Mouse (Mus musculus): ENCODE results near the gene Maip1. TPM values are rescaled to one million over a fixed set of nuclear protein-coding genes. Genes with fewer than 3 reads are reported as not detected.

Maip1 gene
- polyA plus RNA-seq, 1 experiment from 2014 or later, result 14.6 TPM

- Histone ChIP-seq H3K27ac (replicated peaks in 1 of 2; ENCODE audit: control insufficient read depth in 1 of 2, insufficient read depth in 1 of 2, low read depth in 2 of 2, low read length in 2 of 2) (peak within 1 kb of the TSS; percentile 62 to 78), H3K4me2 (ENCODE audit: low read length) (peak within 1 kb of the TSS; percentile 93), H3K27me3 (ENCODE audit: control insufficient read depth, insufficient read depth, low read length) (no peaks in the 10 kb centered on the region), H3K4me1 (ENCODE audit: control insufficient read depth in 2 of 2, insufficient read depth in 2 of 2, low read length in 2 of 2) (peaks cover 0 to 15% of the 10 kb centered on the region in 2 experiments; a peak in 2 of 4 replicates), H3K4me3 (ENCODE audit: control insufficient read depth in 1 of 2, insufficient read depth in 1 of 2, low read depth in 1 of 2, low read length in 2 of 2) (peak within 1 kb of the TSS; percentile 82 to 94), H3K9ac (ENCODE audit: low read length) (peak within 1 kb of the TSS; percentile 93), H3K9me3 (ENCODE audit: control insufficient read depth, low read length) (no peaks in the 10 kb centered on the region), H3K36me3 (ENCODE audit: control insufficient read depth, insufficient read depth, low read length) (no peaks in the 10 kb centered on the region)
- peak; percentile 97 for ATAC-seq (ENCODE audit: insufficient number of reproducible peaks, insufficient read depth, low FRiP score, low read depth)
- under 1% methylated on average over 80 of the region's 81 CpGs for WGBS
Observed at GRCm38 (mm10) chr1:57377376-57378341, 28.5 kb upstream of the Maip1 start, which contains the start of gene 1700066M21Rik. 1700066M21Rik (plus strand) TSS chr1:57377620.

GRCm38 (mm10) chr1:57386519-57386918, 19.6 kb upstream of the Maip1 start:
- ATAC-seq (ENCODE audit: insufficient number of reproducible peaks, insufficient read depth, low FRiP score, low read depth), result no peak
- H3K27ac ChIP-seq (replicated peaks in 1 of 2; ENCODE audit: control insufficient read depth in 1 of 2, insufficient read depth in 1 of 2, low read depth in 2 of 2, low read length in 2 of 2), result no peak overlapping the region

GRCm38 (mm10) chr1:57387876-57388275, 18.3 kb upstream of the Maip1 start:
- Histone ChIP-seq H3K27me3 (ENCODE audit: control insufficient read depth, insufficient read depth, low read length) (no peaks in the 10 kb centered on the region), H3K9me3 (ENCODE audit: control insufficient read depth, low read length) (no peaks in the 10 kb centered on the region), H3K36me3 (ENCODE audit: control insufficient read depth, insufficient read depth, low read length) (peaks cover 51% of the 10 kb centered on the region), H3K4me3 (ENCODE audit: control insufficient read depth in 1 of 2, insufficient read depth in 1 of 2, low read depth in 1 of 2, low read length in 2 of 2) (no peak overlapping the region), H3K4me2 (ENCODE audit: low read length) (no peak overlapping the region), H3K27ac (replicated peaks in 1 of 2; ENCODE audit: control insufficient read depth in 1 of 2, insufficient read depth in 1 of 2, low read depth in 2 of 2, low read length in 2 of 2) (no peak overlapping the region), H3K9ac (ENCODE audit: low read length) (no peak overlapping the region), H3K4me1 (ENCODE audit: control insufficient read depth in 2 of 2, insufficient read depth in 2 of 2, low read length in 2 of 2) (no peaks in the 10 kb centered on the region)
- ATAC-seq (ENCODE audit: insufficient number of reproducible peaks, insufficient read depth, low FRiP score, low read depth), result no peak
- WGBS, result 82% methylated on average over 2 of the region's 2 CpGs

More at GRCm38 (mm10) chr1:57386519-57386918, 19.6 kb upstream of the Maip1 start:
- H3K27me3 ChIP-seq (ENCODE audit: control insufficient read depth, insufficient read depth, low read length), result no peaks in the 10 kb centered on the region
- H3K36me3 ChIP-seq (ENCODE audit: control insufficient read depth, insufficient read depth, low read length), result peaks cover 39% of the 10 kb centered on the region
- H3K9ac ChIP-seq (ENCODE audit: low read length), result no peak overlapping the region
- H3K4me2 ChIP-seq (ENCODE audit: low read length), result no peak overlapping the region
- H3K4me3 ChIP-seq (ENCODE audit: control insufficient read depth in 1 of 2, insufficient read depth in 1 of 2, low read depth in 1 of 2, low read length in 2 of 2), result no peak overlapping the region
- no peaks in the 10 kb centered on the region for H3K9me3 ChIP-seq (ENCODE audit: control insufficient read depth, low read length)
- no peaks in the 10 kb centered on the region for H3K4me1 ChIP-seq (ENCODE audit: control insufficient read depth in 2 of 2, insufficient read depth in 2 of 2, low read length in 2 of 2)

GRCm38 (mm10) chr1:57388402-57389155, 17.5 kb upstream of the Maip1 start:
- H3K4me1 ChIP-seq (ENCODE audit: control insufficient read depth in 2 of 2, insufficient read depth in 2 of 2, low read length in 2 of 2), result no peaks in the 10 kb centered on the region
- H3K4me2 ChIP-seq (ENCODE audit: low read length), result no peak overlapping the region
- H3K27ac ChIP-seq (replicated peaks in 1 of 2; ENCODE audit: control insufficient read depth in 1 of 2, insufficient read depth in 1 of 2, low read depth in 2 of 2, low read length in 2 of 2), result no peak overlapping the region
- 86% methylated on average over 8 of the region's 8 CpGs for WGBS
- H3K27me3 ChIP-seq (ENCODE audit: control insufficient read depth, insufficient read depth, low read length), result no peaks in the 10 kb centered on the region
- H3K4me3 ChIP-seq (ENCODE audit: control insufficient read depth in 1 of 2, insufficient read depth in 1 of 2, low read depth in 1 of 2, low read length in 2 of 2), result no peak overlapping the region
- H3K36me3 ChIP-seq (ENCODE audit: control insufficient read depth, insufficient read depth, low read length), result peaks cover 58% of the 10 kb centered on the region
- no peaks in the 10 kb centered on the region for H3K9me3 ChIP-seq (ENCODE audit: control insufficient read depth, low read length)
- ATAC-seq (ENCODE audit: insufficient number of reproducible peaks, insufficient read depth, low FRiP score, low read depth), result no peak
- no peak overlapping the region for H3K9ac ChIP-seq (ENCODE audit: low read length)

- H3K9ac ChIP-seq (ENCODE audit: low read length), result no peak overlapping the region
- H3K36me3 ChIP-seq (ENCODE audit: control insufficient read depth, insufficient read depth, low read length), result peaks cover 69% of the 10 kb centered on the region
- H3K4me3 ChIP-seq (ENCODE audit: control insufficient read depth in 1 of 2, insufficient read depth in 1 of 2, low read depth in 1 of 2, low read length in 2 of 2), result no peak overlapping the region
- ATAC-seq (ENCODE audit: insufficient number of reproducible peaks, insufficient read depth, low FRiP score, low read depth), result no peak
- no peak overlapping the region for H3K4me2 ChIP-seq (ENCODE audit: low read length)
- no peaks in the 10 kb centered on the region for H3K27me3 ChIP-seq (ENCODE audit: control insufficient read depth, insufficient read depth, low read length)
- H3K27ac ChIP-seq (replicated peaks in 1 of 2; ENCODE audit: control insufficient read depth in 1 of 2, insufficient read depth in 1 of 2, low read depth in 2 of 2, low read length in 2 of 2), result no peak overlapping the region
- 90% methylated on average over 4 of the region's 4 CpGs for WGBS
- no peaks in the 10 kb centered on the region for H3K9me3 ChIP-seq (ENCODE audit: control insufficient read depth, low read length)
- no peaks in the 10 kb centered on the region for H3K4me1 ChIP-seq (ENCODE audit: control insufficient read depth in 2 of 2, insufficient read depth in 2 of 2, low read length in 2 of 2)
Observed at GRCm38 (mm10) chr1:57390993-57391790, 14.9 kb upstream of the Maip1 start.

GRCm38 (mm10) chr1:57392417-57392816, 13.7 kb upstream of the Maip1 start:
- ATAC-seq (ENCODE audit: insufficient number of reproducible peaks, insufficient read depth, low FRiP score, low read depth), result no peak
- Histone ChIP-seq H3K27ac (replicated peaks in 1 of 2; ENCODE audit: control insufficient read depth in 1 of 2, insufficient read depth in 1 of 2, low read depth in 2 of 2, low read length in 2 of 2) (no peak overlapping the region), H3K4me2 (ENCODE audit: low read length) (no peak overlapping the region), H3K9ac (ENCODE audit: low read length) (no peak overlapping the region), H3K4me3 (ENCODE audit: control insufficient read depth in 1 of 2, insufficient read depth in 1 of 2, low read depth in 1 of 2, low read length in 2 of 2) (no peak overlapping the region), H3K36me3 (ENCODE audit: control insufficient read depth, insufficient read depth, low read length) (peaks cover 77% of the 10 kb centered on the region), H3K4me1 (ENCODE audit: control insufficient read depth in 2 of 2, insufficient read depth in 2 of 2, low read length in 2 of 2) (no peaks in the 10 kb centered on the region), H3K9me3 (ENCODE audit: control insufficient read depth, low read length) (no peaks in the 10 kb centered on the region), H3K27me3 (ENCODE audit: control insufficient read depth, insufficient read depth, low read length) (no peaks in the 10 kb centered on the region)
- WGBS, result 93% methylated on average over 4 of the region's 4 CpGs

GRCm38 (mm10) chr1:57394051-57394450, 12.1 kb upstream of the Maip1 start:
- no peak overlapping the region for H3K9ac ChIP-seq (ENCODE audit: low read length)
- H3K4me3 ChIP-seq (ENCODE audit: control insufficient read depth in 1 of 2, insufficient read depth in 1 of 2, low read depth in 1 of 2, low read length in 2 of 2), result no peak overlapping the region
- H3K27me3 ChIP-seq (ENCODE audit: control insufficient read depth, insufficient read depth, low read length), result no peaks in the 10 kb centered on the region
- no peak for ATAC-seq (ENCODE audit: insufficient number of reproducible peaks, insufficient read depth, low FRiP score, low read depth)
- no peaks in the 10 kb centered on the region for H3K9me3 ChIP-seq (ENCODE audit: control insufficient read depth, low read length)
- H3K4me2 ChIP-seq (ENCODE audit: low read length), result no peak overlapping the region
- H3K27ac ChIP-seq (replicated peaks in 1 of 2; ENCODE audit: control insufficient read depth in 1 of 2, insufficient read depth in 1 of 2, low read depth in 2 of 2, low read length in 2 of 2), result no peak overlapping the region
- 67% methylated on average over 3 of the region's 3 CpGs for WGBS
- H3K36me3 ChIP-seq (ENCODE audit: control insufficient read depth, insufficient read depth, low read length), result peaks cover 73% of the 10 kb centered on the region
- H3K4me1 ChIP-seq (ENCODE audit: control insufficient read depth in 2 of 2, insufficient read depth in 2 of 2, low read length in 2 of 2), result no peaks in the 10 kb centered on the region

Data from heart, embryonic 14.5 days (tissue).